Mouse (Mus musculus) olfactory bulb, adult 2 months (tissue): Measurements from ENCODE around the gene Babam2.

Experiments used
- CTCF ChIP-seq: fragments of 200-500 bp; IDR thresholded peaks from 2 replicates; pipeline ENCODE4 v1.5.1; 2012; ENCODE audit warnings: low read depth, mild to moderate bottlenecking, low read length, moderate library complexity; ENCODE audit not compliant: insufficient read depth
- POLR2A ChIP-seq: fragments of 200-500 bp; IDR thresholded peaks from 2 replicates; pipeline ENCODE4 v1.6.1; 2012; ENCODE audit warnings: mild to moderate bottlenecking, low read depth, low read length, moderate library complexity; ENCODE audit not compliant: insufficient read depth

DNA sequence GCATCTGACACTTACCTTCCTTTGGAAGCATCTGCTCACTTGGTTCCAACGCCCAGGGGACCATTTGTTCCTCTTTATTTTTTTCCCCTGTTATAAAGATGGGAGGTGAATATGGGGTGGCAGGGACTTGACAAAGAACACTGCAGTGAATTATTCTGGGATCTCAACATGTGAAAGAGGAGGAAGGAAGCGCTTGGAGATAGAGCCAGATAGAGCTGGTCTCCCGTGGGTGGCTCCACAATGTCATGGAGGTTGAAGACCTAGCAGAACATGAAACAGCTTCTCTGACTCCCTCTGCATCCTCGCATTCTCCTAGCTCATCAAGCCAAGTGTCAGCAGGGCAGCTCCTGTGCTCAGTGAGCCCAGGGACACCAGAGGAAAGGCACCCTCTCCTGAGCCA, 312.6 kb downstream of the Babam2 start:
- TF ChIP-seq CTCF, result no peak
- TF ChIP-seq POLR2A, result no peak
